Mouse (Mus musculus): ENCODE measurements around the gene Mfsd2b. TPM values are rescaled to one million over a fixed set of nuclear protein-coding genes. Genes with fewer than 3 reads are reported as not detected.
A peak's percentile ranks its signal among the peaks of the same experiment; 100 is the strongest.

The Mfsd2b gene
- 24.8 and 28.0 TPM in 2 replicates for polyA plus RNA-seq (2015; fragmentation: Nextera tagmentation; extraction: Ambion mirVana)

GRCm38 (mm10) chr12:4874161-4874927 is at the start of gene Mfsd2b:
Mfsd2b (minus strand) TSS chr12:4874359.
- Histone ChIP-seq H3K4me2 (ENCODE audit: low read depth, low read length) (peak within 1 kb of the TSS; percentile 75), H3K9ac (replicated peaks) (peak within 1 kb of the TSS; percentile 77), H3K27ac (ENCODE audit: low read depth) (peak within 1 kb of the TSS; percentile 91), H3K36me3 (replicated peaks; ENCODE audit: insufficient read depth, low read length) (peaks cover 7% of the 10 kb centered on the region), H3K4me1 (ENCODE audit: insufficient read depth) (peaks cover 18% of the 10 kb centered on the region), H3K9me3 (ENCODE audit: low read length) (no peaks in the 10 kb centered on the region), H3K27me3 (ENCODE audit: insufficient read depth, low read length) (no peaks in the 10 kb centered on the region), H3K4me3 (ENCODE audit: low read depth, low read length) (peak within 1 kb of the TSS; percentile 62)
- WGBS (ENCODE audit: insufficient replicate concordance), result 2% methylated on average over 24 of the region's 24 CpGs
- DNase-seq (peak; percentile 90), ATAC-seq (peak; percentile 76)
- TF ChIP-seq CTCF (IDR thresholded peaks at IDR 0.05; ENCODE audit: low read depth), result peak; percentile 7; the same call in 1 of the 2 replicates
- TF ChIP-seq EP300 (IDR thresholded peaks at IDR 0.05; ENCODE audit: low read depth), result 0 out of 2 replicates have a peak, but pooled peaks have one; percentile 7

GRCm38 (mm10) chr12:4917805-4918591 is 43.8 kb upstream of the Mfsd2b start:
- ATAC-seq (peak; percentile 55), DNase-seq (peak; percentile 72)
- peaks cover 14% of the 10 kb centered on the region; the same call in 1 of the 2 replicates for H3K4me1 ChIP-seq (ENCODE audit: insufficient read depth)
- WGBS (ENCODE audit: insufficient replicate concordance), result under 1% methylated on average over 48 of the region's 48 CpGs
- TF ChIP-seq CTCF (IDR thresholded peaks at IDR 0.05; ENCODE audit: low read depth) (no peak), EP300 (IDR thresholded peaks at IDR 0.05; ENCODE audit: low read depth) (no peak)
- H3K27ac ChIP-seq (ENCODE audit: low read depth), result peak overlapping the region; percentile 98
- peak overlapping the region; percentile 98 for H3K9ac ChIP-seq (replicated peaks)
- peak overlapping the region; percentile 71 for H3K4me2 ChIP-seq (ENCODE audit: low read depth, low read length)
- H3K27me3 ChIP-seq (ENCODE audit: insufficient read depth, low read length), result no peaks in the 10 kb centered on the region
- H3K4me3 ChIP-seq (ENCODE audit: low read depth, low read length), result peak overlapping the region; percentile 98
- no peaks in the 10 kb centered on the region for H3K9me3 ChIP-seq (ENCODE audit: low read length)
- no peaks in the 10 kb centered on the region for H3K36me3 ChIP-seq (replicated peaks; ENCODE audit: insufficient read depth, low read length)

- Histone ChIP-seq H3K36me3 (replicated peaks; ENCODE audit: insufficient read depth, low read length) (no peaks in the 10 kb centered on the region), H3K9ac (replicated peaks) (peak within 1 kb of the TSS; percentile 98), H3K4me3 (ENCODE audit: low read depth, low read length) (peak within 1 kb of the TSS; percentile 98), H3K9me3 (ENCODE audit: low read length) (no peaks in the 10 kb centered on the region), H3K4me1 (ENCODE audit: insufficient read depth) (peaks cover 11% of the 10 kb centered on the region; the same call in 1 of the 2 replicates), H3K27ac (ENCODE audit: low read depth) (peak within 1 kb of the TSS; percentile 98), H3K27me3 (ENCODE audit: insufficient read depth, low read length) (no peaks in the 10 kb centered on the region), H3K4me2 (ENCODE audit: low read depth, low read length) (peak within 1 kb of the TSS; percentile 80)
- WGBS (ENCODE audit: insufficient replicate concordance), result 4% methylated on average over 80 of the region's 89 CpGs
- TF ChIP-seq EP300 (IDR thresholded peaks at IDR 0.05; ENCODE audit: low read depth) (no peak), CTCF (IDR thresholded peaks at IDR 0.05; ENCODE audit: low read depth) (peak; percentile 100)
- DNase-seq, result peak; percentile 98
- ATAC-seq, result peak; percentile 96
These were observed 43.0 kb upstream of the Mfsd2b start, which contains the start of gene Atad2b for GRCm38 (mm10) chr12:4916994-4917804. Atad2b (plus strand) TSS chr12:4917353.

- WGBS (ENCODE audit: insufficient replicate concordance), result 81% methylated on average over 3 of the region's 3 CpGs
- Histone ChIP-seq H3K4me2 (ENCODE audit: low read depth, low read length) (no peak overlapping the region), H3K9me3 (ENCODE audit: low read length) (no peaks in the 10 kb centered on the region), H3K27me3 (ENCODE audit: insufficient read depth, low read length) (no peaks in the 10 kb centered on the region), H3K36me3 (replicated peaks; ENCODE audit: insufficient read depth, low read length) (no peaks in the 10 kb centered on the region), H3K4me1 (ENCODE audit: insufficient read depth) (peaks cover 8% of the 10 kb centered on the region; the same call in 1 of the 2 replicates), H3K4me3 (ENCODE audit: low read depth, low read length) (no peak overlapping the region), H3K27ac (ENCODE audit: low read depth) (no peak overlapping the region), H3K9ac (replicated peaks) (no peak overlapping the region)
- no peak for ATAC-seq
- no peak for TF ChIP-seq EP300 (IDR thresholded peaks at IDR 0.05; ENCODE audit: low read depth)
- TF ChIP-seq CTCF (IDR thresholded peaks at IDR 0.05; ENCODE audit: low read depth), result no peak
- no peak for DNase-seq
These were observed 40.8 kb upstream of the Mfsd2b start for GRCm38 (mm10) chr12:4914944-4915343.

- Histone ChIP-seq H3K4me2 (ENCODE audit: low read depth, low read length) (no peak overlapping the region), H3K27me3 (ENCODE audit: insufficient read depth, low read length) (no peaks in the 10 kb centered on the region), H3K4me3 (ENCODE audit: low read depth, low read length) (no peak overlapping the region), H3K9ac (replicated peaks) (no peak overlapping the region), H3K36me3 (replicated peaks; ENCODE audit: insufficient read depth, low read length) (no peaks in the 10 kb centered on the region), H3K27ac (ENCODE audit: low read depth) (no peak overlapping the region), H3K4me1 (ENCODE audit: insufficient read depth) (peaks cover 4% of the 10 kb centered on the region; the same call in 1 of the 2 replicates), H3K9me3 (ENCODE audit: low read length) (no peaks in the 10 kb centered on the region)
- no peak for DNase-seq
- WGBS (ENCODE audit: insufficient replicate concordance), result 79% methylated on average over 3 of the region's 3 CpGs
- TF ChIP-seq CTCF (IDR thresholded peaks at IDR 0.05; ENCODE audit: low read depth) (no peak), EP300 (IDR thresholded peaks at IDR 0.05; ENCODE audit: low read depth) (no peak)
- no peak for ATAC-seq
These were observed 40.3 kb upstream of the Mfsd2b start for GRCm38 (mm10) chr12:4914441-4914840.

All from liver, postnatal 0 days (tissue).